Mouse (Mus musculus) adrenal gland, postnatal 4 days (tissue): ENCODE results near the gene Bpifb6. TPM values are rescaled to one million over a fixed set of nuclear protein-coding genes. Genes with fewer than 3 reads are reported as not detected.

Experiments used
- DNase-seq, 2 experiments: peaks; one replicate each; pipeline ENCODE4 v3.0.0; 2021 to 2022; ENCODE audit warnings: low spot score in 2 of 2, mixed read lengths in 2 of 2
- long read RNA-seq, 2 experiments: library from polyadenylated mRNA; stranded (forward); transcript quantifications; one replicate each; pipeline ENCODE4 v2.0.0; 2021
- total RNA-seq, 2 experiments: library from RNA; stranded (reverse); gene quantifications; 2 replicates each; pipeline ENCODE4 v1.2.3; 2021

Bpifb6 gene
- total RNA-seq, result 1 to 10 TPM; 3.0 TPM
- long read RNA-seq, experiment 1, partial matches to known transcripts, result 3 of 4 reads
- long read RNA-seq, experiment 1, other reads (novel, unspliced or antisense), result 1 of 4 reads
- long read RNA-seq, experiment 2, partial matches to known transcripts, result 2 of 5 reads
- long read RNA-seq, experiment 2, other reads (novel, unspliced or antisense), result 3 of 5 reads

DNA sequence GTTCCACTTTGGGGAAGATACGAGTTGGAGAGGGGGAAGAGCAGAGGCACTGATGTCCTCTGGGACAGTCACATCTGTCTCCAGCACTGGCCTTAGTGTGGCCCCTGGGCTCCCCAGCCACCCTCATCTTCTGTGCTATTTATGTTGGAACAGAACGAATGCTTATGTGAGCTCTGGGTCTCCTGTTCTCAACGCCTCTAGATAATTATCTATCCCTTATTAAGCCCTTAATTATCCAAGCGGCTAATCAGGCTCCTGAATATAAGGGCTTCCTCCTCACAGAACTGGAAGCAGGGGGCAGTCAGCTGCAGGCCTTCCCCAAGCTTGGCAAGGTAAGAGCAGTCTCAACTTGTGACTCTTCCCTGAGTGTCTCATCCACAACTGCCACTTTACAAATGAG is at the start of gene Bpifb6:
Gene Bpifb6, plus strand, starts transcription at position 301 of the 400 bp plus-strand sequence.
- DNase-seq, result no peak

- DNase-seq, result peak in 1 of 2 experiments; percentile 29
These were observed 49.2 kb upstream of the Bpifb6 start for GRCm38 (mm10) chr2:153851030-153851360.

DNA sequence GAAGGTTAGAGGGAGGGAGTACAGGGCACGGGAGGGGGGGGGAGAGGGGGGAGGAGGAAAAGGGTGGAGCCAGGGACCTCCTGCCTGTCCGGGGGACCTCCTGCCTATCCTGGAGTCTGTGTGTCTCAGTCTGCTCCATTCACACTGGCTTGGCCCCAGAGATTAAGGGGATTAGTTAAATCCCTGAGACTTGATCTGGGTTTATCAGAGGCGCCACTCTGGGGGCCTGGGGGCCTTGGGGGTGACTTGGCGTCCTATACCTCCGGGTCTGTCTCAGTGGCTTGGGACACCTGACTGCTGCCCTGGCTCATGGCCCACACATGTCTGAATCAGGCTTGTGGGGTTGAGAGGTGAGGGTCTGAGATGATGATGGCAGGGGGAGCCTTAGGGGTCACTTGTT is 46.6 kb upstream of the Bpifb6 start:
- no peak for DNase-seq

GRCm38 (mm10) chr2:153859581-153859980 is 40.6 kb upstream of the Bpifb6 start:
- no peak for DNase-seq

DNA sequence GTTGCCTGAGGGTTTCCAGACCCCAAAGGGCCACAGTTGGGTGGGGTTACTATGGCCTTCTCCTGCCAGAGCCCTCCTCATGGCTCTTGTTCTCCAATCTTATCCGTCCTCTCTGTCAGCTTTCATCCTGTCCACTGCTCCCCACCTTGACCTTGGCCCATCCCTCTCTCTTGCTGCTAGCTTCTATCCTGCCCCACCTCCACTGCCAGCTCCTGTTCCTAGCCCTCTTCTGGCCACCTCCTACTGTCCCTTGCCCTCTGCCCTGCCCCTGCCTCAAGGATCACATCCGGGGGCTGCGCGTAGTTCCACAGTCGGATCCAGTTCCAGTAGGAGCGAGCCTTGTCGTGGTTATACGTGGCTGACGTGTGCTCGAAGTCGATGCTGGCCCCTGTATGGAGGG is 39.9 kb upstream of the Bpifb6 start:
- no peak for DNase-seq

DNA sequence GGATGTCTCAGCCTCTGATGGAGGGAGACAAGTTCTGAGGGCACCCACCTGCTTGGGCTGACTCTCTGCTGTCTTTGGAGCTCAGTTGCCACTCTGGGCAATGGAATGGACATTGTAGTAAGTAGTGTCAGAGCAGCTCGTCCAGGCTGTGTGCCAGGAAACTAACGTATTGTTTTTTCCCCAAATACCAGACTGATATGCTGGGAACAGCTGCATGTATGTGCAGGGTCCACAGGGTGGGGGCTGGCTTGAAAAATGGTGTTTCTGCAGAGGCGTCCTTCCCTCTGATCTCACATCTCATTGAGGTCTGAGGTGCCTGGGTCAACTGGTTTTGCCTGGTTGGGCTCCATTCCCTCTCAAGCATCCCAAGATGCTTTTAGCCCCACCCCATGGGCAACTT is 39.5 kb upstream of the Bpifb6 start:
- DNase-seq, result no peak

GRCm38 (mm10) chr2:153861960-153862359 is 38.2 kb upstream of the Bpifb6 start:
- DNase-seq, result no peak

- DNase-seq, result no peak
These were observed 29.2 kb upstream of the Bpifb6 start, which contains the start of gene Sun5 for GRCm38 (mm10) chr2:153870984-153871383. Gene Sun5 (minus strand): TSS chr2:153871084.

DNA sequence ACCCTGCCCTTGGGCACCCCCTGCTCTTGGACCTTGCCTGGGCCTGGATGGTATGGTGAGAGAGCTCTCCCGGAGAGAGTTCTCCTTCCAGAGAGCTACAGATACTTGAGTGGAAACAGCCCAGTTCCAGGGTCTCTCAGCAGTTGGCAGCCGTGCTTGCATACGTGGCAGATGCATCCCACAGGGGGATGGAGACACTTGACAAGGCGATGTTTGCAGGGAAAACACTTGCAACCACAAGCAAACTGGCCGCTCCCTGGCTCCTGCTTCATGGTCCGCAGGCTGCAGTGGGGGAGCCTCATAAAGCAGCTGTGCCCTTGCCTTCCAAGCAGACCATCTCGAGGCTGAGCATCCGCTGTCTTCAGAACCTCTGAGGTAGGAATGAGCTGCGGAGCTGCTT is 25.4 kb upstream of the Bpifb6 start, which contains the start of gene Bpifb2:
Gene Bpifb2, plus strand, starts transcription at position 301 of the 400 bp plus-strand sequence.
- DNase-seq, result no peak

DNA sequence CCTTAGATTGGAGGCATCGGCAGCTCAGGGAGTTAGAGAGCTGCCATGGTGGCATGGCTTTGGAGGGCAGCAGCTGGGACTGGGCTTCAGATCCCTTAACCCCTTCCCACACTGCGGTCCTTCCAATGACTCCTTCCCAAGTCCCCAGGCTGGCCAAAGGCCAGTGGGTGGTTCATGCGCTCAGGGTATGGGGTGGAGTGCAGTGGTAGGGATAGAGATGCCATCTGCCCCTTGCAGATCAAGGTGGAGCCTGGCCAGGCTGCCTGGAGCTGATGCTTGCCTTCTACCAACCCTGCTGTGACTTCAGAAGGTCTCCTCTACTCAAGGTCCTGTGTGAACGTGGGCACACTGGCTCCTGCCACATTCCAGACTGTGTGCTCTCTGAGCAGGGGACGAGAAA is 1.1 kb upstream of the Bpifb6 start:
- no peak for DNase-seq

DNA sequence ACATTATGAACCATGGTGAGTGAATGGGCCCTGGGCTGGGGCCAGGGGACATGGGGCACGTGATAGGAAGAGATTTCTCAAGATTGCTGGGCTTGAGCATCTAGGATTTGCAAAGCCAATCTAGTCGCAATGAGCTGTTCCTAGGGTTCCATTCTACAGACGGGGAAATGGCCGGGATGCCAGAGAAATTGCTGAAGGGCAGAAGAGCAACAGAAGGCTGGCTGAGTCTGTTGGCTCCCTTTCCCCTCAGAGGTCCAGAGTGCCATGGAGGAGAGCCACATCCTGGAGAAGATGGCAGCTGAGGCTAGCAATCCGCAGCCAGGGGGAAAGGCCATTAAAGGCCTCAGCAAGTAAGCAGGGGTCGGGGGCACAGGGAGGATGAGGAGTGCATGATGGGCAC is 2.5 kb downstream of the Bpifb6 start:
- no peak for DNase-seq

- DNase-seq, result peak in 1 of 2 experiments; percentile 11
These were observed 6.4 kb downstream of the Bpifb6 start for GRCm38 (mm10) chr2:153906626-153907025.

DNA sequence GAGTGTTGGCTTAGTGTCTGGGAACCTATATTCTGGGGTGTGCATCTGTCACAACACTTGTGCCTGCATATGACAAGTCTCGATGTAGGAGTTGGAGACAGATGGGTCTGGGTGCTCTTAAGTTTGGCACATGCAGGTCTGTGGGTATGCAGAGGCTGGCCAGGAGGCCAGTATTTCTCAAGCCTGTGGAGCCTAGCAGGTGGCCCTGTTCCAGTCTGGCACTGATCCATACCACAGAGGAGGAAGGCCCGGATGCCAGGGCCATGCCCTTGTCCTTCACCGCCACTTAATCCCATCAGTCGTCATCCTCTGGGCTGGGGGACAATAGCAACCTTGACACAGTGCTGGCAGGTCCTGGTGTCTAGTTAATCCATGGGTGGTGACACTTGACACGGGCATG is 14.0 kb downstream of the Bpifb6 start:
- DNase-seq, result peak; percentile 36 to 49

DNA sequence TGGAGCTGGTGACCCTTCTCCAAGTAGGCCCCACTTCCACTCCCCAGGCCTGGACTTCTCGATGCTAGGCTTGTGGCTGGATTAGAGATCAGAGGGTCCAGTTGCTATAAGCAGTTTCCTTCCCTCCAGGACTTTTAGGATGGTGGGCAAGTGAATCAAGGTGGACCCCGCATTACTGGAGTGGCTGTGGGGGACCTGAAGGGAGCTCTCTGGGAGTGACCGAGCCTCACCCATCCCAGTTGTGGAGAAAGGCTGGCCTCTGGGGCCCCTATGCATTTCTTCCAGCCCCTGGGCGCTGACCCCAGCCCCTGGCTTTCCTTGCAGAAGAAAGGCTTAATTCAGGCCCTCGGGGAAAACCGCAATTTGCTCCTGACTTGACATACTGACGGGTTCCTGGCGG is 17.7 kb downstream of the Bpifb6 start, which contains the start of gene Bpifb3:
Gene Bpifb3, plus strand, starts transcription at position 301 of the 400 bp plus-strand sequence.
- no peak for DNase-seq

- DNase-seq, result no peak
These were observed 21.1 kb downstream of the Bpifb6 start for GRCm38 (mm10) chr2:153921246-153921645.

GRCm38 (mm10) chr2:153929871-153930413 is 29.8 kb downstream of the Bpifb6 start:
- peak; percentile 38 to 62 for DNase-seq

GRCm38 (mm10) chr2:153931125-153931524 is 30.9 kb downstream of the Bpifb6 start:
- no peak for DNase-seq

GRCm38 (mm10) chr2:153933311-153933710 is 33.1 kb downstream of the Bpifb6 start:
- DNase-seq, result no peak

GRCm38 (mm10) chr2:153935348-153935747 is 35.2 kb downstream of the Bpifb6 start:
- no peak for DNase-seq

DNA sequence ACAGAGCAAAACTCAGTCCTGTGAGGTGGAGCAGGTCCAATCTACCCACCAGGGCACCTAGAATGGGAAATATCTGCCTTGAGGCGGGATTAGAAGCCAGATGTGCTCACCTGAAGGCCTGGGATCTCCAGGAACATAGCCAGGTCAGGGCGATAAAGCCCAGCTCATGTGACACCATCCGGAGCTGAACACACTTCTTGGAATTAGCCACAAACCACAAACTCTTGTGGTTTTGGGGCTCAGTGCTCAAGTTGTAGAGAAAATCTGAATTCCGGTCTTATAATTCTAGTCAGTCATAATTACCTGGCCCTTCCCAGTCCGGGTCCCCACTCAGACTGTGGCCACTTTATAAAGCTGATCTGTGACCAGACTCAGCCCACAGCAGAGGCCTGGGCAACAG is 37.7 kb downstream of the Bpifb6 start, which contains the start of gene Bpifb4:
Gene Bpifb4, plus strand, starts transcription at position 370 of the 400 bp plus-strand sequence.
- no peak for DNase-seq

DNA sequence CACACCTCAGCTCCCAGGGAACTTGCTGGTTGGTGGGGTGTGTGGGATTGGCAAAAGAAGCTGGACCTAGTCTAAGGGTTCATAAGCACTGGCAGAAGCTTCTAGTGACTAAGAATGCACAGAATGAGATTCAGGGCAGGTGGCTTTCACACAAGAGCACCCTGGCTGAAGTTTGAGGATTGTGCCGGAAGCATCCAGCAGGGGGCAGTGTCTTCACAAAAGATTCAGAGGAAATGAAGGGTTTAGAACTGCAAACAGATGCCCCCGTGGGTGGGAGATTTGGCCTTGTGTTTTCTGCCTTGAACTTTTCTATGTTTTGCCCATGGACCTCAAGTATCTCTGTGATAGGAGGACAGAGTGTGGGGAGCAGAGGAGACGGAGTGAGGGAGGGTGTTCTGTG is 43.3 kb downstream of the Bpifb6 start:
- peak in 1 of 2 experiments; percentile 43 for DNase-seq

GRCm38 (mm10) chr2:153944567-153944966 is 44.4 kb downstream of the Bpifb6 start:
- no peak for DNase-seq

- peak in 1 of 2 experiments; percentile 45 for DNase-seq
These were observed 52.7 kb downstream of the Bpifb6 start for GRCm38 (mm10) chr2:153952897-153953296.
